Mouse (Mus musculus): ENCODE results near the gene Cbln3.

The Cbln3 gene

GRCm38 (mm10) chr14:55884166-55884565 lies at the start of gene Cbln3:
Gene Cbln3 (minus strand): TSS chr14:55884392.
- in situ Hi-C loops (cut with MboI, MseI): no loop called here

DNA sequence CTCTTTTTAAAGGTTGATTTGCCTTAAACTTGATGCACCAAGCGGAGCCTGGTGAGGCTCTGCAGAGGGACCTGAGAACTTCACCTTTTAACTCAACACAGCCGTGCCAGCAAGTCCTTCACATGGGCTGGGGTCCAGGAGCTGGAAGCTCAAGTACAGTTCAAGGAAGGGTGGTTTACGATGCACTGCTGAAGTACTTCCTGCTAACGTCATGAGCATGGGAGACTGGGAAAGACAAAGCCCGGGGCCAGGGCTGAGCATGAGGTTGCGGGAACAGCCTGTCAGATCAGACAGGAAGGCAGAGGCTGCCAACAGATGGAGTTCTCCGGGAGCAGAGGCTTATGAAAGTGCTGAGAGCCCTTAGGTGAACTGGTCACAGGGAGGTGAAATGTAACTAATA lies 49.4 kb upstream of the Cbln3 start:
- in situ Hi-C loops (cut with MboI, MseI): no loop called here

DNA sequence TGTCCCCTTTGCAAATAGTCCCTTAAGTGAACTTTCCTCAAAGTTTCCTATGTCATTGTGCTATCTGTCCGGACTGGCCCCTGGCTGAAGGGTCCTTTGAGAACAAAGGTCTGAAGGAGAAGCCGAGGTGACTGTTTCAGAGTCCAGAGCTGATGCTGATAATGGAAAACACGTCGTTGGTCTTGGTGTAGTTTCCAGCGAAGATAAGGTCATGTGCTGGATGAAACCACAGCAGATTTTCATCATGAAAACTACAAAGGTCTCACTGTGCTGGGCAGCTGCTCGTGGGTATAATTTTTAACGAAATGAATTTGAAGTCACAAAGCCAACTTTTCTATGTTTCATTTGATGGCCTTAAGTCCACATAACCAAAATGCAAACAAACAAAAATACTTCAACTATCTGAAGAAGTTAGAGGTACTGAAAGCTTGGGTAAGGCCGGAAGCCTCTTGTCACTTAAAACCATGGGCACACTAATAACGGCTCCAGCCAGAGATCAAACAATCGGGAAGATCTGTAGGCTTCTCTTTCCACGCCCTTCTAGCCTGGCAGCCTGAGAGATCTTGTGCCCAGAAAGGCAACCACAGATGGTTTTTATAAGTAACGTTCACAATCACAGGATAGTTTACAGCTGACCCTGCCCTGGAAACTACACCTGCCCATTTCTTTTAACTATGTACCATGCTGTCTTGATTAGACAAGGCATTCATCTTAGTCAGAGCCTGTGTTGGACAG lies 45.2 kb upstream of the Cbln3 start:
- in situ Hi-C loops (cut with MboI, MseI): no loop called here

- in situ Hi-C loops (cut with MboI, MseI): no loop called here
Measured at GRCm38 (mm10) chr14:55926847-55927246, 42.7 kb upstream of the Cbln3 start.

DNA sequence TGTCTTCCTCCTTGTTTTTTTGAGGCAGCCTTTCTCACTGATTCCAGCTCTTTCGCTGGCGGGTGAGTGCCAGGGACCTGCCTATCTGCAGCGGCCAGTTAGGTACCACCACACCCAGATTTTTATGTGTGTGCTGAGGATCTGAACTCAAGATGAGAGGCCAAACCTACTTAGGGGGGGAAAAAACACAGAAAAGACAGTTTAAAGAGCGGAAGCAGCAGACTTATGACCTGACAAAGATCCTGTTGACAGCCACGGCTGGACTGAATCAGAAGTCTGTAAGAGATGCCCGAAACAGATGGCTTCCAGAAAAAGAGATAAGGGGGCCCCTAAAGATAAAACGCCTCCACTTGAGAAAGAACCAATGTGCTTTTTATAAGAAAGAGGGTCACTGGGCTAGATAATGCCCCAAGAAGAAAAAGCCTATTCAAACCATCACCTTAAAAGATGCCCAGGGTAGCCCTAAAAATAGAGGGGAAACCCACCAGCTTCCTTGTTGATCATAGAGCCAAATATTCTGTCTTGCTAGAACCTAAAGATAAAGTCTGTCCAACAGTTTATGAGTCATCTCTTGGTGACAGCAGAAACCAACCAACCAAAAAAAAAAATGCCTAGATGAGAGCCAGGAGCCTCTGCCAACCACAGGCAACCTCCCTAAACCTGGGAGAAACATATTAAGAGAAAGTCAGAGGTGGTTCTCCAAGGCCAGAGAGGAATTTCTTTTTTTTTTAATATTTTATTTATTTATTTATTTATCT lies 38.5 kb upstream of the Cbln3 start:
- in situ Hi-C loops (cut with MboI, MseI): no loop called here

GRCm38 (mm10) chr14:55918240-55919082 lies 34.3 kb upstream of the Cbln3 start:
- in situ Hi-C loops (cut with MboI, MseI): loop anchor here (5.0 kb wide), 1 partner anchor 46 kb away; no protein-coding TSS in a partner anchor

DNA sequence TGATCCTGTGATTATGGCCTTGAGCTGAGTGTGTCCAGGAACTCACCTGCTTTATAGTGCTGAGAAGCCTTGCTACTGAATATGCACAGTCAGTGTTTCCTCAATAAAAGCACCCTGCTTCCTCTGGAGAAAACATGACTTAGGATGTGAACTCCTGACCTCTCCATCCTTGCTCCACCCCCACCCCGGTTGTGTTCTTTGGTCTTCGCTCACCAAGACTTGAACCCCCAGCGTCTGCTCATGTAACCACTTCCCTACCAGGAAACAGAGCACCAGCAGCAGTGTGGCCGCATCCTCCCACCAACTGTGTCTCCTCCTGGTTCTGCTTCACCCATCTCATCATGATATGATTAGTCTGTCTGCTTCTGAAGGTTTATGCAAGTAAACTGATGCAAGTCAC lies 29.2 kb upstream of the Cbln3 start:
- in situ Hi-C loops (cut with MboI, MseI): no loop called here

- in situ Hi-C loops (cut with MboI, MseI): no loop called here
Measured at GRCm38 (mm10) chr14:55905518-55905917, 21.3 kb upstream of the Cbln3 start.

DNA sequence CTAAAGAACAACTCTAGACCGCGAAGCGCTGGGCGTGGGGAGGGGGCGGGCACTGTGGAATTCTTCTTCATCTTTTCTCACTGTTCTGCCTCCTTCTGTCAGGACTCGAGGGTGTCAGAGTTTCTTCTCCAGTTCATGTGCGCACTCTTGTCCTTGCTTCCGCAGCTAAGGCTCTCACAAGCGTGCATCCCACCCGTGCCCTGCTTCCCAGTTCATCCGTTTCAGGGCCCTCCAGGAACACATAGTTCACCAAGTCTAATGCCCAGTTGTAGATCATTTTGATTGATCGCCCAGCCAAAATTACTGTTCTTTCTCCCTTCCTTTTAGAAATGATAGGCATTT lies 16.2 kb upstream of the Cbln3 start:
- in situ Hi-C loops (cut with MboI, MseI): no loop called here

DNA sequence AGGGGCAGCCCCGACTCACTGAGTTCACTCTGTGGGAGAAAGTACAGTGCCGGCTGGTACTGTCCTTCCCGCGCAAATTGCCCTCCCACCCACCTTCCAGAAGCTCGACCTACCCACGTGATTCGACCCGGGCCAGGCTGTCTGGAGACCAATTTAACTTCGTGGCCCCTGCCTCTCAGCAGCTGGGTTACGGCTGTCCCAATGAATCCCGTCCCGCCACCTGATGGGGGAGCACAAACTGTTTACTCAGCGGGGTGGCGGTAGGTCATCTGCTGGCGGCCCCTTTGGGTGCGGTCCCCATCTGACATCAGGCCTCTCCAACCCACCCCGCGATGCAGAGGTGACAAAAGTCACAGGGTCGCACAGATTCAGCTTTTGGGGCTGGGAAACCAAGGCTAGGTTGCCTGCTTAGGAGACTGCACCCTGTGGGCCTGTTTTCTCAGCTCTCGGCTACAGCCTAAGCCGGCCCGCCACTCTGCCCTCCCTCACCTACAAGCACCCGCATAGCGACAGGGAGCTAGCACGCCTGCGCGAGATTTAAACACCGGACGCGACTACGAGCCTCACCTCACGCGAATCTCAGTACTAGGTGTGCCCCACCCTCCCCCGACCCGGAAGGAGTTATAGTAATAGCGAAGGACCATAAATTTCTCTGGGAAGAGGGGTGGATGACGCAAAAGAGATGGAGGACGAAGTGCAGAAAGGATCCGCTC lies 15.7 kb upstream of the Cbln3 start, which contains the start of gene Sdr39u1:
Sdr39u1 (minus strand) TSS at position 593 of the 713 bp plus-strand sequence.
- in situ Hi-C loops (cut with MboI, MseI): no loop called here

GRCm38 (mm10) chr14:55898947-55899346 lies 14.8 kb upstream of the Cbln3 start:
- in situ Hi-C loops (cut with MboI, MseI): no loop called here

DNA sequence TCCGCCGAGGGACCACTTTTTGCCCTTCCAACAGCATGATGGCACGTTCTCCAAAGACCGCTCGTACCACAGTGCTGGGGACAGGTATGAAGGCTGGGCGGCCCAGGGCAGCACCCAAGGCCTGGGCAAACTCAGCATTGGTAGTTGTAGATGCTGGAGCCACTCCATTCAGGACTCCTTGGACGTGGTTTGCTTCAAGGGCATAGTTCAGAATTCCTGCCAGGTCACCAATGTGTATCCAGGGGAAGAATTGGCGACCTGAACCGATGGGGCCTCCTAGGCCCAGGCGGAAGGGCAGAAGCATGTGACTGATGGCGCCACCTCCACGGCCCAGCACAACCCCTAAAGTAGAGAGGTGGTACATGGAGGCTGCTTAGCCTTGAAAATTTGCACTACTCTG lies 13.5 kb upstream of the Cbln3 start:
- in situ Hi-C loops (cut with MboI, MseI): no loop called here

GRCm38 (mm10) chr14:55886571-55887382 lies 2.6 kb upstream of the Cbln3 start:
- in situ Hi-C loops (cut with MboI, MseI): no loop called here

DNA sequence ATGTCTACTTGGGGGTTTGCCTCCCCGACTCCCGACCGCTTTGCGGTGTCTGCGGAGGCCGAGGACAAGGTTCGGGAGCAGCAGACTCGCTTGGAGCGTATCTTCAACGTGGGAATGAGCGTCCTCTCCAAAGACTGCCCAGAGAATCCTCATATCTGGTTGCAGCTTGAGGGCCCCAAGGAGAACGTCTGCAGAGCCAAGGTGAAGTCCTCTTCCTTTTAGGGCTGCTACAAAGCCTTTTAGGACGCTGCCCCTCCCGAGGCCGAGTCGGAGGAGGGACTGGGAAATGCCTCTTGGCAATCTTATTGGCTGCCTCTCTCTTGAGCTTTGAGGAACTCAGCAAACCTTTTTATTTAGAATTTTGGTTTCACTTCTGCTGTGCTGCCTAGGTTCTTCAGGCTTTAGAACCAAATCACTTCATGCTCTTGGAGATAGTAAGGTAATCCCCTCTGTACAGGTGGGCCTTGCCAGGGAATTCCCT lies 1.6 kb upstream of the Cbln3 start:
- in situ Hi-C loops (cut with MboI, MseI): no loop called here

DNA sequence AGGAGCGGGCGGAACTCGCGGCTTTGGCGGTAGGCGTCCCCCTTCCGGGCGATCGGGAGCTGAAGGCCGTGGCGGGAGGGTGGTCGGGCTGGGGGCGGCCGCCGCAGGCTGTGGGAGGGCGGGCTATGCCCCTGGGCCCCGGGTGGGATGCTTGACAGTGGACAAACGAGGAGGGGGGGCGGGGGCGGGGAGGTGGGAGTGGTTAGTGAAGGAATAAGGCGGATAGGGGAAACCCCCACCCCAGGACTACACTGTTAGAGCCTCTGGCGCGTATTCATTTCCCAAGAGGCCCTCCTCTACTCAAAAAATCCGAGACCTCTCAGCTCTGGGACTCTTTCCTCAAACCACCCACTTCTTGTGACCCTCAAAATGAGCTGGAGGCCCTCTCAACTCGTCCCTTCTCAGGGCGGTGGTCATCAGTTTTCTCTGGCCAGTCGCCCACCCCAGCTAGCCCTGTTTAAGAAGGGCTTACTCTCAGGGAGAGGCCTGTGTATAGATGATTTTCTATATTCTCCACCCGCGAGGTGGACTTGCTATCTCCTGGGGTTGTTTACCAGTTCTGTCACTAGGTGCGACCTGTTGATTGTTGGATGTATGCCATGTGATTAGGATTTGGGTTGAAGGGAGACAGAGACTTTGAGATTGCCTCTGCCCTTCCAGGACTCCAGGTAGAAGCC lies 1.1 kb upstream of the Cbln3 start:
- in situ Hi-C loops (cut with MboI, MseI): no loop called here

DNA sequence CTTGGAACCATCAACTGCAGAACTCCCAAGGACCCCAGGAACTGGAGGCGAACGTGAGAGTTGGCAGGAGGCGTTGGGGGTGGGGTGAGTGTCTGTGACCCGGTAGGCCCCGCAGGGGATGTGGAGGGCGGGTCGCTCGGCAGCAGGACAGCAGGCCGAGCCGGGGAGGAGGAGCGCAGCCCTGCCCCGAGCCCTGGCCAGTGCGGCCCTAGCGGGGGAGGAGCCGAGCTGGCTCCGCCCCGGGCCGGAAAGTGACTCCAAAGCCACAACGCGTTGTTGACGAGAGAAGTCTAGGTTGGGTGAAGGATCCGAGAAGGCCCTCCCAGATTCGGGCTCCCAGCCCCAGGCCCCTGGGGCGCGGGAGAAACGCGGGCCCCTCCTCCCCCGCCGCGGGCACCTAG lies 521 bp upstream of the Cbln3 start, which contains the start of gene Khnyn:
Khnyn (plus strand) TSS at position 235 of the 401 bp plus-strand sequence.
- in situ Hi-C loops (cut with MboI, MseI): no loop called here

DNA sequence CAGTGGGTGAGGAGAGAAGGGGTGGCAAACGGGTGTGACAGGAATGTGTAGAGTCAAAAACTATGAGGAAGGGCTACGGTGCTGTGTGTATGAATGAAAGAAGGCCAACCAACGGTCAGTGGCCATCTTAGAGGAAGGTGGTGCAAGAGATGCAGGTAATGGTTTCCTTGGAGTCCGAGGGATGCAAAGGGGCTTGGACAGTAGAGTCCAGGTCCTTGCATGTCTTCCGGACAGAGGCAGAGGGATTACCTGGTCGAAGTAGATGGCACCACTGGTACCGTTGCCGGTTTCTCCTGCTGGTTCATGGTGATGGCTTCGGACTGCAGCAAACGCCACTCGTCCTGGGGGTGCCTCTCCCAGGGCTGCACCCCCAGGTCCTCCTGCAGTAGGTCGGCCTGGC lies 529 bp downstream of the Cbln3 start:
- in situ Hi-C loops (cut with MboI, MseI): no loop called here

DNA sequence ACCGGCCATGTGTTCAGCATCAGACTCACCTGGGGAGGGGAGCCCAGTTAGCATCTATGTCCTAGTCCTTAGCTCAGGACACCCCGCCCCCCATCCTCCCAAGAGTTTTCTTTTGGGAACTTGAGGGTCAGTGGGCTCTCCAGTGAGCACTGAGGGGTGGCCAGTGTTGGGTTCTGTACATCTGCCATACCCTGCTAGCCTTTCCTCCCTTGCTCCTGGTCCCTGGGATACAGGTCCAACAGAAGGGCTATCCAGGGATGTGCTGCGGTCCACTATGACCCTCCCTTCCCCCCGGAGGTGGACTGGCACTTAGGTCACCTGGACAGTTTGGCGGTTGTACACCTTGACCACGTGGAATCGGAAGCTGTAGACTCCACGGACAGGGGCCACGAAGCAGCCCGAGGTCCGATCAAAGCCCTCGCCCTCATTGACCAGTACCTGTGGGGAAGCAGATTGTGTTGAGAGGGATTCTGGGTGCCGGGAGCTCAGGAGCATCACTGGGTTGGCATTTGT lies 987 bp downstream of the Cbln3 start:
- in situ Hi-C loops (cut with MboI, MseI): no loop called here

GRCm38 (mm10) chr14:55882171-55882641 lies 2.0 kb downstream of the Cbln3 start:
- in situ Hi-C loops (cut with MboI, MseI): no loop called here

- in situ Hi-C loops (cut with MboI, MseI): no loop called here
Measured at GRCm38 (mm10) chr14:55880982-55881381, 3.2 kb downstream of the Cbln3 start.
